Mouse (Mus musculus) embryonic facial prominence, embryonic 14.5 days (tissue): ENCODE results near the gene Spata32. TPM values are rescaled to one million over a fixed set of nuclear protein-coding genes. Genes with fewer than 3 reads are reported as not detected.
A peak's percentile ranks its signal among the peaks of the same experiment; 100 is the strongest.

ENCODE experiments used
- ATAC-seq: fragments of 200-750 bp; cut with Nextera tagmentation; 2 replicates; pipeline ENCODE4 v1.8.0; 2017; ENCODE audit warnings: low read depth, moderate number of reproducible peaks, moderate TSS enrichment
- DNase-seq: peaks from one replicate; pipeline ENCODE4 v3.0.0-alpha.2; 2015; ENCODE audit warnings: low spot score
- H3K27ac ChIP-seq: fragments of 300-500 bp; sonication (generic); replicated peaks from 2 replicates; pipeline ENCODE4 v1.5.1; 2014; ENCODE audit warnings: low read depth, mild to moderate bottlenecking, low read length, moderate library complexity
- H3K27me3 ChIP-seq: fragments of 300-500 bp; sonication (generic); replicated peaks from 2 replicates; pipeline ENCODE4 v1.6.1; 2014; ENCODE audit warnings: low read length; ENCODE audit not compliant: control insufficient read depth, insufficient read depth
- H3K36me3 ChIP-seq: fragments of 300-500 bp; sonication (generic); 2 replicates; pipeline ENCODE4 v1.6.1; 2014; ENCODE audit warnings: low read length, mixed read lengths; ENCODE audit not compliant: control insufficient read depth, insufficient read depth
- H3K4me1 ChIP-seq: fragments of 300-500 bp; sonication (generic); 2 replicates; pipeline ENCODE4 v1.6.1; 2014; ENCODE audit warnings: antibody characterized with exemption, low read length; ENCODE audit not compliant: control insufficient read depth, insufficient read depth
- H3K4me2 ChIP-seq: fragments of 300-500 bp; sonication (generic); 2 replicates; pipeline ENCODE4 v1.6.1; 2014; ENCODE audit warnings: low read depth, mild to moderate bottlenecking, low read length, moderate library complexity, mixed read lengths
- H3K4me3 ChIP-seq: fragments of 300-500 bp; sonication (generic); 2 replicates; pipeline ENCODE4 v1.5.1; 2014; ENCODE audit warnings: low read depth, mild to moderate bottlenecking, low read length
- H3K9ac ChIP-seq: fragments of 300-500 bp; sonication (generic); 2 replicates; pipeline ENCODE4 v1.6.1; 2014; ENCODE audit warnings: low read depth, mild to moderate bottlenecking, low read length, moderate library complexity, mixed read lengths
- H3K9me3 ChIP-seq: fragments of 300-500 bp; sonication (generic); 2 replicates; pipeline ENCODE4 v1.6.1; 2016; ENCODE audit warnings: low read length; ENCODE audit not compliant: control insufficient read depth
- WGBS: fragments of 180-500 bp; shearing (Covaris S2); extraction: QIAGEN DNeasy Blood & Tissue Kit; methylation state at CpG from one replicate; pipeline ENCODE4 v1.1.7; 2014; 5-methylcytosine and 5-hydroxymethylcytosine counted together
- polyA plus RNA-seq: library from polyadenylated mRNA; unstranded; fragments of >200 nt; fragmentation: Nextera tagmentation; extraction: Ambion mirVana; gene quantifications from 2 replicates; pipeline ENCODE4 v1.2.1, GENCODE M21; 2014

The Spata32 gene
- polyA plus RNA-seq, 1 experiment from 2014 or later: not detected

DNA sequence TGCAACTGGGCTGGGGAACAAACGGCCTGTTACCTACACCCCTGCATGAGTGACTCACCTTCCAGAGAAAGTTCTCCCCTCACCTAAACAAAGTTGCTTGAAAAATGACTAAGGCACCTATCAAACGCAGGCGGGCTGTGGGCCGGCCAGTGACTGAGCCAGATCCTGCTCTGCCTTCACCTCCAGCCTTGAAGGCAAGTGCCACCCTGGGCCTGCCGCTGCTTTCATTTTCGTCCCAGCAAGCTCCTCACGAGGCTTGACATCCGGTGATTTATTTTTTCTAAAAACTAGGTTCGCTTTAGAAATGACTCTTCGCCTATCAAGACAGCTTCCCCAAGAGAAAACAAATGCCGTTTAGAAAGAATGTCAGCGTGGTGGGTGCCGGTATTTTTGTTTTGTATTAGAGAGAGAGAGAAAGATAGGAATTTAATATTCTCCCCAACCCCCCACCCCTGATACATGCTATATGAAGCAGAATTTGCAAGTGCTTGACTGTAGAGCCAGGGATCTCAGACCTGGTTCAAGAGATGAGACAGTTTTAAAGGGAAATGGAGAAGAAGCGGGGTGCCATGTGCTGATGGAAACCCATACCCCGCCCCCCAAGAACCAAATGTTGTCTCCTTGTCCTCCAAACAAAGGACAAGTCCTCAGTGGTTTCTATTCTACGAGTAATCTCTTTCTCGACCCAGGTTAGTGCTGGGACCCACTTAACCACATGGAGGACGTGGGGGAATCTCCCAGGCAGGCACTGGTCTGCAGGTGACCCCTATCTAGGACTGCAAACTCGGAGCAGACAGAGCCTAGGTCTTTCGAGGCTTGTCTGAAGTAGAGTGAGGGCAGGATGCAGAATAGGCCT, 44.4 kb upstream of the Spata32 start:
- Histone ChIP-seq H3K4me2 (peak overlapping the region; percentile 19), H3K9ac (peak overlapping the region; percentile 41; the same call in 1 of the 2 replicates), H3K27me3 (no peaks in the 10 kb centered on the region), H3K4me3 (no peak overlapping the region), H3K36me3 (no peaks in the 10 kb centered on the region), H3K4me1 (peaks cover 30% of the 10 kb centered on the region), H3K9me3 (no peaks in the 10 kb centered on the region), H3K27ac (no peak overlapping the region)
- DNase-seq: no peak
- 56% methylated on average over 20 of the region's 20 CpGs for WGBS
- ATAC-seq: no peak

DNA sequence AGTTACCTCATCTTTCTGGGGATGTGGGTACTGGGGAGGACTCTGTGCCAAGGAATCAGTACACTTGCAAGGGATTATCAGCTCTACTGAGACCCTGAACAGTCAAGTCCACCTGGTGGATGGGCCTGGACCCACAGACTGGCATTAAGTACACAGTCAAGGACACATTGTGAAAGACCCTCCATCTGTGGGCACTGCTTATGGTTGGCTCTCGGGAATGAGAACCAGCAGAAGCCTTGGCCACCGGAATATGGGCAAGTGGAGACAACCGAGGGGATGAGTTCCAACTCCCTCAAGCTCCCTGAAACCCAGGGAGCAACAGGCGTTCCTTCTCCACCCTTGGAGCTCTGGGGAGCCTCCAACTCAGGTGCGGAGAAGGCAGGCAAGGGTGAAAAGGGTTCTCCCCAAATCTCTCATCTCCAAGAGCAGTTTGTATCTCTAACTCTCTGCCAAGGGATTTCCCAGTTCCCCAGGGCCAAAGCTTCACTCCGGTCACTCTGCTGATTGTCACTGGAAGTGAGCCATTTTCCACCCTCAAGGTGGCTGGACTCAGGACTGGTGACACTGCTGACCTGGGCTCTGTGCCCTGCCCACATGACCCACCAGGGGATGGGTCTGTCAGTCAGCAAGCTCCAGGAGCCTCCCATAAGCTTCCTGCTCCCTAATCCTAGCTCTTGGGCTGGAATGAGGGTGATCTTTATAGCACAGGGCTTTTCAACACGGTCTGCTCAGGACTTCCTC, 43.6 kb upstream of the Spata32 start:
- ATAC-seq (no peak), DNase-seq (no peak)
- no peak overlapping the region for H3K27ac ChIP-seq
- H3K9me3 ChIP-seq: no peaks in the 10 kb centered on the region
- H3K36me3 ChIP-seq: no peaks in the 10 kb centered on the region
- 74% methylated on average over 7 of the region's 7 CpGs for WGBS
- H3K4me2 ChIP-seq: no peak overlapping the region
- no peak overlapping the region for H3K4me3 ChIP-seq
- no peaks in the 10 kb centered on the region for H3K27me3 ChIP-seq
- 0 out of 2 replicates have a peak overlapping the region, but pooled peaks have one; percentile 41 for H3K9ac ChIP-seq
- peaks cover 30% of the 10 kb centered on the region for H3K4me1 ChIP-seq

DNA sequence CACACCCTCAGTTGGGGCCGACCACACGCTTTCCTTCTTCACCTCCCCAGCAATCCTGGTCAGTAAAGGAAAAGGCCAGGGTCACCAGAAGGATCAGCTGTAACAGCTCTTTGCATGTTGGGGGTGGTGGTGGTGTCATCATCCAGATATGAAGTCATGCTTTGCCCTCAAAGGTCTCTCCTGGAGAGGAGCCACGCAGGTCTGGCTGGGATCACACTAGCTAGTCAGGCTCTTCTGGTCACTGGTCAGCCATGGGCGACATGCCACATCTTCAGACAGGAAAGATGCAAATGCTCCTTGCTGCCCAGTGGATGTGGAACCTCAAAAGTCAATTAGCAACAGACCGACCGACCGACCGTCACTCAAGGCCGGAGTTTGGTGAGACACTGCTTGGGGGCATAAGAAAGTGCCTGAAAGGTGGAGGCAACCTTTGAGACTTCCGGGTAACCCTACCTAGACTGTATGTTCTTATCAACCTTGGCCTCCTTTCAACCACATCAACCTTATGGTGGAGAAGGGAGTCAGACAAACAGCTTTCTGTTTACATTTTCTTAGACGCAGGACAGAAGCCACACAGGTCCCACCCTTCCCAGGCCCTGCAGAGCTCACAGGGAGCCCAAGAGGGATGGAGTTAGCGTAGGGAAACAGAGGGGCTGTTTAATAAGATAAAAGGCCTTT, 42.4 kb upstream of the Spata32 start:
- H3K4me3 ChIP-seq: no peak overlapping the region
- H3K36me3 ChIP-seq: no peaks in the 10 kb centered on the region
- H3K9me3 ChIP-seq: no peaks in the 10 kb centered on the region
- no peak overlapping the region for H3K4me2 ChIP-seq
- 83% methylated on average over 12 of the region's 12 CpGs for WGBS
- peaks cover 19% of the 10 kb centered on the region for H3K4me1 ChIP-seq
- no peak for ATAC-seq
- no peak overlapping the region for H3K27ac ChIP-seq
- H3K27me3 ChIP-seq: no peaks in the 10 kb centered on the region
- H3K9ac ChIP-seq: no peak overlapping the region
- DNase-seq: no peak

DNA sequence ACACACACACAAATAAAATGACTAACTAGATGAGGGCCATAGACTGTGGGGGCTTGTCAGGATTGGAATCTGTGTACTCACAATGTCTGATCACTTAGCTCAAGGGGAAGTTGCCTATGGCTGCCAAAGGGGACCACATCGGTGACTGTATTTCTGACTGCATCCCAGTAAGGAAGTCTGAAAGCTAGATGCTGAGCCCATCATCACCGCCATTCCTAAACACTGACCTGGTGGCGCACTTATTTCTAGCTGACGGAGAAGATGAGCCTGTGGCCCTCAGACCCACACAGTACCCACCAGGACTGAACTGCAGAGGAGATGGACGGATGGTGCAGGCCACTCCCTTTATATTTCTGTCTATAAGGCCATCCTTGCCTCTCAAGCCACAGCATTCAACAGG, 41.8 kb upstream of the Spata32 start:
- 96% methylated on average over 5 of the region's 5 CpGs for WGBS

DNA sequence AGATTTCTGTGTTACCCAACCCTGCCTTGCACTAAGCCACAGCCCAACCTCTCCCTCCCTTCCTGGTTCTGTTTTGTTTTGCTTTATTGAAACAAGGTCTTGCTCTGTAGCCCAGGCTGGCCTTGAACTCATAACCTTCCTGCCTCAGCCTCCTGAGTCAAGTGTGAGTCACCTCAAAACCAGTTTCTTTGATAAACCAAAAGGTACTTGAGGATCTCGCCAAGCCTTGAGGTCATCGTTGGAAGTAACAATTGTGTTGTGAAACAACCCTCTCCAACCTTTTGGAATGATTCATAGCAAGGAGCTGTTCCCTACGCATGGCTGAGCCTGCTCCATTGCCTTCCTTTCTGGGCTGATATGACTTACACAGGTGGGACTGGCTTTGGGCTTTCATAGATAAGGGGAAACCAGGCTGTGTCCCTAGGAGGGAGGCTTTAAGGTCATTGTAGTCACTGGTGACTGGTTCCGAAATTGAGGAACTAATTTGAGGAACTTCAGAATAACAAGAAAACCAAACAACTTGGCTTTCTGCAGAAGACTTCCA, 39.8 kb upstream of the Spata32 start:
- Histone ChIP-seq H3K4me1 (no peaks in the 10 kb centered on the region), H3K27ac (no peak overlapping the region), H3K4me2 (no peak overlapping the region), H3K9me3 (no peaks in the 10 kb centered on the region), H3K9ac (no peak overlapping the region), H3K27me3 (no peaks in the 10 kb centered on the region), H3K36me3 (no peaks in the 10 kb centered on the region), H3K4me3 (no peak overlapping the region)
- ATAC-seq: no peak
- WGBS: 91% methylated on average over 4 of the region's 4 CpGs
- DNase-seq: no peak

More for the DNA sequence above, 41.8 kb upstream of the Spata32 start:
- Histone ChIP-seq H3K27me3 (no peaks in the 10 kb centered on the region), H3K9ac (no peak overlapping the region), H3K4me3 (no peak overlapping the region), H3K4me2 (no peak overlapping the region), H3K27ac (no peak overlapping the region), H3K9me3 (no peaks in the 10 kb centered on the region), H3K4me1 (peaks cover 14% of the 10 kb centered on the region), H3K36me3 (no peaks in the 10 kb centered on the region)
- ATAC-seq (no peak), DNase-seq (no peak)

DNA sequence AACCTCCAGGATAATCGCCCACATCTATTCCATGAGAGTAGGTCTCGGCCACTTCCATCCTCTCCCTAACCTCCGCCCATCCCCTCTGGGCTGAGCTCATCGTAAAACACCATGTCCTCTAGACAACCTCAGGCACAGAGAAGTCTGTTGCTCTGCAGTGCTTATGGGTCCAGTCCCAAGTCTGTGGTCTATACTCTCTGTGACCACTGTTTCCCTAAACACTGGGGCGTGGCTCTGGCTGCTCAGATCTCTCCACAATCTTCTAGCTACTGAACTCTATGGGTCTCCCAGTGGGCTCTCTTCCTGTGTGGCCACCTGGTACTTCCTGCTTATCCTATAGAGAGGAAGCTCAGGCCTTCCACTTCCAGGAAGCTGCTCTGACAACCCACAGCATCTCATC, 35.4 kb upstream of the Spata32 start:
- H3K9me3 ChIP-seq: no peaks in the 10 kb centered on the region
- H3K27ac ChIP-seq: no peak overlapping the region
- peaks cover 6% of the 10 kb centered on the region for H3K4me1 ChIP-seq
- H3K4me2 ChIP-seq: no peak overlapping the region
- 76% methylated on average over 5 of the region's 5 CpGs for WGBS
- no peak for DNase-seq
- no peak overlapping the region for H3K9ac ChIP-seq
- ATAC-seq: peak; percentile 18; the same call in 1 of the 2 replicates
- H3K27me3 ChIP-seq: no peaks in the 10 kb centered on the region
- no peak overlapping the region for H3K4me3 ChIP-seq
- no peaks in the 10 kb centered on the region for H3K36me3 ChIP-seq

DNA sequence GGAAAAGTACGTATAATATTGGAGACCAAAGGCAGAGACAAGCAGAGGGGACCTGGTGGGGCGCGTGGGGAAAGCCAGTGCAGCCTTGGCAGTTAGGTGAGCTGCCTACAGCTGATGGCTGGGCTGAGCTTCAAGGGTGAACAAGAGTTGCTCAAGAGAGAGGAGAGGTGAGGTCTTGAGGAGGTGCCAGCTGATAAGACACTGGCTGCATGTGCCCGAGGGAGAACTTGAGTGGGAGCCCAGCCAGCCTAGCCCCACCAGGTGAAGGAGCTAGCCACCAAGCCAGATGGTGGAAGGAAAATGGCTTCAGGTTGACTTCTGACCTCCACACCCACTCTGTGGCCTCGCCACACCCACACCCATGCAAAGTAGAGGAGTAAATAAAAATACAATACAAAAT, 34.1 kb upstream of the Spata32 start:
- H3K4me3 ChIP-seq: no peak overlapping the region
- H3K36me3 ChIP-seq: no peaks in the 10 kb centered on the region

DNA sequence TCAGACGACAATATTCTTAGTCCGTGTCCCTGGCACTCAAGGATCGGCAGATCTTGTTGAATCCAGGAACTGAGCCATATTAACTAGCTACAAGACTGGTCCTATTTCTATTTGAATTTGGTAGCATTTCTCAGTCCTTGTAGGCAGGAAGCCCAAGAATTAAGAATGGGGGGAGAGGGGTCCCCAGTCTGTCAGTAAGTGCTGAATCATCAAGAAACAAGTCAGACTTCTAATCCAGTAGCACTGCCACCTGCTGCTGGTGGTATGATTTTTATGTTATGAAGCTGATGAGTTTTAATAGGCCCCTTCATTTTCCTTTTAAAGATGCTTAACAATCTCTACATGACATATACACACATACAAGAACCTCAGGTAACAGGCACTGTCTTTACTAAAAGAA, 32.1 kb upstream of the Spata32 start:
- H3K9ac ChIP-seq: no peak overlapping the region
- H3K9me3 ChIP-seq: no peaks in the 10 kb centered on the region
- no peaks in the 10 kb centered on the region for H3K36me3 ChIP-seq
- DNase-seq (no peak), ATAC-seq (no peak)
- WGBS: 89% methylated on average over 3 of the region's 3 CpGs
- H3K4me1 ChIP-seq: peaks cover 32% of the 10 kb centered on the region
- H3K4me2 ChIP-seq: no peak overlapping the region
- H3K27ac ChIP-seq: no peak overlapping the region
- no peak overlapping the region for H3K4me3 ChIP-seq
- no peaks in the 10 kb centered on the region for H3K27me3 ChIP-seq

More for the DNA sequence above, 34.1 kb upstream of the Spata32 start:
- Histone ChIP-seq H3K27me3 (no peaks in the 10 kb centered on the region), H3K9ac (no peak overlapping the region), H3K27ac (no peak overlapping the region), H3K4me2 (no peak overlapping the region), H3K4me1 (peaks cover 18% of the 10 kb centered on the region), H3K9me3 (no peaks in the 10 kb centered on the region)
- no peak for DNase-seq
- no peak for ATAC-seq
- WGBS: 91% methylated on average over 5 of the region's 5 CpGs
